Mouse (Mus musculus) brain, embryonic 14.5 days (tissue): ENCODE data around the gene Smim1.

Experiments used
- CTCF ChIP-seq: fragments of 200-500 bp; IDR thresholded peaks from 2 replicates; pipeline ENCODE4 v1.5.1; 2012; ENCODE audit warnings: inconsistent platforms, mild to moderate bottlenecking, moderate library complexity, borderline replicate concordance; ENCODE audit not compliant: insufficient read depth, insufficient read length; ENCODE audit errors: extremely low read depth
- POLR2A ChIP-seq: fragments of 200-500 bp; IDR thresholded peaks from 2 replicates; pipeline ENCODE4 v1.6.1; 2012; ENCODE audit warnings: mild to moderate bottlenecking, inconsistent platforms, borderline replicate concordance; ENCODE audit not compliant: poor library complexity, insufficient read depth, insufficient read length, severe bottlenecking; ENCODE audit errors: extremely low read depth

DNA sequence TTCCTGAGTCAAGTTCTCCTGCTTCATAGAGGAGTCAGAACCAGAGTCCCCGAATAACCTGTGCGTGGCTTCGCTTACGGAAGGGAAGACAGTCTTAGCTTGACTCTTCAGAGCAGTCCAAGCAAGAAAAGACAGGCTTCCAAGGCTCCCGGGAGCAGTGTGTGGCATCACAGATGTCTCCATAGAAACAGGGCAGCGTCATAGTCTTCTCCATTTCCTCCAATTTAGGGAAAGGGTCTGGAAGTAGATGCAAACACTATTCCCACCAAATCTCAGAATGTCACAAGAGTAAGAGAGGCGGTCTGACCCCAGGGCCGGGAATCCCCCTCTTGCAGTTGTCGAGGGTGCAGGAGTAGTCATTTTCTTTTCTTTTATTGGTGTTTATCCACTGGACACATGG lies 16.5 kb upstream of the Smim1 start, which contains the start of gene Ccdc27:
- TF ChIP-seq CTCF = no peak
- TF ChIP-seq POLR2A = no peak
